Mouse (Mus musculus): Measurements from ENCODE around the gene Runx3.

Gene Runx3

GRCm38 (mm10) chr4:135220641-135221040, 100.2 kb downstream of the Runx3 start:
- DNase-seq (ENCODE audit: low read depth, low spot score): no peak

- no peak for DNase-seq (ENCODE audit: low read depth, low spot score)
Observed at GRCm38 (mm10) chr4:135221632-135222407, 101.4 kb downstream of the Runx3 start.

GRCm38 (mm10) chr4:135223808-135224207, 103.4 kb downstream of the Runx3 start:
- no peak for DNase-seq (ENCODE audit: low read depth, low spot score)

- no peak for DNase-seq (ENCODE audit: low read depth, low spot score)
Observed at GRCm38 (mm10) chr4:135226008-135226667, 105.7 kb downstream of the Runx3 start.
